Mouse (Mus musculus) limb, embryonic 15.5 days (tissue): ENCODE results near the gene Adarb1. TPM values are rescaled to one million over a fixed set of nuclear protein-coding genes. Genes with fewer than 3 reads are reported as not detected.

Experiments
- ATAC-seq: fragments of 200-750 bp; cut with Nextera tagmentation; 2 replicates; pipeline ENCODE4 v1.8.0; 2017; ENCODE audit warnings: low read depth, moderate TSS enrichment; ENCODE audit not compliant: insufficient number of reproducible peaks, low FRiP score, low TSS enrichment
- H3K27ac ChIP-seq: fragments of 300-500 bp; sonication (generic); 2 replicates; pipeline ENCODE4 v1.5.1; 2015; ENCODE audit warnings: moderate library complexity, mild to moderate bottlenecking, inconsistent platforms
- H3K27me3 ChIP-seq: fragments of 300-500 bp; sonication (generic); 2 replicates; pipeline ENCODE4 v1.6.1; 2015; ENCODE audit warnings: inconsistent platforms
- H3K36me3 ChIP-seq: fragments of 300-500 bp; sonication (generic); 2 replicates; pipeline ENCODE4 v1.6.1; 2015; ENCODE audit warnings: inconsistent platforms
- H3K4me1 ChIP-seq: fragments of 300-500 bp; sonication (generic); 2 replicates; pipeline ENCODE4 v1.6.1; 2015; ENCODE audit warnings: inconsistent platforms
- H3K4me2 ChIP-seq: fragments of 300-500 bp; sonication (generic); 2 replicates; pipeline ENCODE4 v1.6.1; 2015; ENCODE audit warnings: mild to moderate bottlenecking, inconsistent platforms
- H3K4me3 ChIP-seq: fragments of 300-500 bp; sonication (generic); 2 replicates; pipeline ENCODE4 v1.5.1; 2015; ENCODE audit warnings: mild to moderate bottlenecking, inconsistent platforms
- H3K9ac ChIP-seq: fragments of 300-500 bp; sonication (generic); 2 replicates; pipeline ENCODE4 v1.6.1; 2015; ENCODE audit warnings: inconsistent platforms
- H3K9me3 ChIP-seq: fragments of 300-500 bp; sonication (generic); 2 replicates; pipeline ENCODE4 v1.6.1; 2016; ENCODE audit warnings: inconsistent platforms
- WGBS: fragments of 180-500 bp; shearing (Covaris S2); methylation state at CpG from one replicate; pipeline ENCODE4 v1.1.7; 2015; 5-methylcytosine and 5-hydroxymethylcytosine counted together
- polyA plus RNA-seq: library from polyadenylated mRNA; unstranded; fragments of >200 nt; fragmentation: Nextera tagmentation; extraction: Ambion mirVana; gene quantifications from 2 replicates; pipeline ENCODE4 v1.2.1, GENCODE M21; 2015

Gene Adarb1
- polyA plus RNA-seq, 1 experiment from 2014 or later: 4.8 TPM

DNA sequence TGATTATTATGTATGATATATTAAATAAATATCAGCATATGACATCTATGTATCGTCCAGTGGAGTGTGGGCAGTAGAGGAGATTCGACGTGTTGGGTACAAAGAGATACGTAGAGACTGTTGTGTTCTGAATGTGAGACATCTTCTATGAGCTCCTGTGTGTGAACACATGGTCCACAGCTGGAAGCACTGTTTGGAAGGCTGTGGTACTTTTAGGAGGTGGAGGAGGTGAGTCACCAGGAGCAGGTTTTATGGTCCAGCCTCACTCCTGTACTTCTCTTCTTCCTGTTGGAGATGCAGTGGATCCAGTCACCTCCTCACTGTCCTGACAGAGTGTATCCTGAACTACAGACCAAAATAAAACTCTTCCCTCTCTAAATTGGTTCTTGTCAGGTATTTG, 38.9 kb downstream of the Adarb1 start:
- no peak overlapping the region for H3K9ac ChIP-seq
- H3K27me3 ChIP-seq: no peaks in the 10 kb centered on the region
- WGBS: 93% methylated on average over 4 of the region's 4 CpGs
- no peak overlapping the region for H3K4me3 ChIP-seq
- ATAC-seq: no peak
- H3K36me3 ChIP-seq: no peaks in the 10 kb centered on the region
- H3K4me2 ChIP-seq: no peak overlapping the region
- H3K9me3 ChIP-seq: no peaks in the 10 kb centered on the region
- H3K27ac ChIP-seq: no peak overlapping the region
- no peaks in the 10 kb centered on the region for H3K4me1 ChIP-seq

DNA sequence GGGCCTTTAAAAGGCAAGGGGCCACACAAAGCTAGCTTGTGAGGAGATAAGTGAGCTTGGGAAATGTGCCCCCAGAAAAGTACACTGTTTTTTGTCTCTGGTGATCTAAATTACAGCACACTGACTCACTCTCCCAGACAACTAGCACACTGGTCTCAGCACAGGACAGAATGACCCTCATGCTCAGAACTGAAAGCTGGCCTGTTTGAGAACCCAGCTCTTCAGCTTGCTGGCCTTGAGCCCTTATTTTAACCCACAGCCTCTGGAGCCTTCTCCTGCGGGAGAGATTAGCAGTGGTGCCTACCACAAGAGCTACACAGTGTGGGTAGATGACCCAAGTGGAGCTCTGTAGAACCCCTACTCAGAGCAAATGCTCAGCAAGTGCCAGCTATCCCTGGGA, 42.0 kb downstream of the Adarb1 start:
- no peak overlapping the region for H3K4me3 ChIP-seq
- H3K4me2 ChIP-seq: no peak overlapping the region
- no peaks in the 10 kb centered on the region for H3K36me3 ChIP-seq
- H3K9ac ChIP-seq: no peak overlapping the region
- H3K9me3 ChIP-seq: no peaks in the 10 kb centered on the region
- H3K27ac ChIP-seq: no peak overlapping the region
- H3K27me3 ChIP-seq: no peaks in the 10 kb centered on the region
- no peaks in the 10 kb centered on the region for H3K4me1 ChIP-seq
- ATAC-seq: no peak
- WGBS: 92% methylated on average over 1 of the region's 1 CpGs

DNA sequence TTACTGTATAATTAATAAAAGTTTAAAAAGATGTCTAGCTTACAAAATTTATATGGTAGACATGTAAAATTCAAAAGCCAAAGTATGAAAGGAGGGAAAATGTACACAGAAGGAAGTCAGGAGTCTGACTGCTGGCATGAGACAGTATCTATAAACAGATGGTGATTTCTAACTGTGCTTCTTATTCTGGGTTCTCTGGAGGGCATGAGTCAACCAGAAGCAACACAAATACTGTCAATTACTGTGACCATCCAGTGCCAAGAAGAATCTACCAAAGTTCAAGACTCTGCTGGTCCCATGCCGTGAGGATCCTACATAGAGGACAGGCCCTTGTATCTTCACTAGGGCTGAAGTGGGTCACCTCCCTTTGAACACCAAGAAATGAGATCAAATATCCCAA, 43.1 kb downstream of the Adarb1 start:
- no peaks in the 10 kb centered on the region for H3K36me3 ChIP-seq
- no peak for ATAC-seq
- WGBS: 92% methylated on average over 1 of the region's 1 CpGs
- no peaks in the 10 kb centered on the region for H3K27me3 ChIP-seq
- H3K4me1 ChIP-seq: no peaks in the 10 kb centered on the region
- no peaks in the 10 kb centered on the region for H3K9me3 ChIP-seq
- H3K27ac ChIP-seq: no peak overlapping the region
- no peak overlapping the region for H3K9ac ChIP-seq
- H3K4me3 ChIP-seq: no peak overlapping the region
- no peak overlapping the region for H3K4me2 ChIP-seq

DNA sequence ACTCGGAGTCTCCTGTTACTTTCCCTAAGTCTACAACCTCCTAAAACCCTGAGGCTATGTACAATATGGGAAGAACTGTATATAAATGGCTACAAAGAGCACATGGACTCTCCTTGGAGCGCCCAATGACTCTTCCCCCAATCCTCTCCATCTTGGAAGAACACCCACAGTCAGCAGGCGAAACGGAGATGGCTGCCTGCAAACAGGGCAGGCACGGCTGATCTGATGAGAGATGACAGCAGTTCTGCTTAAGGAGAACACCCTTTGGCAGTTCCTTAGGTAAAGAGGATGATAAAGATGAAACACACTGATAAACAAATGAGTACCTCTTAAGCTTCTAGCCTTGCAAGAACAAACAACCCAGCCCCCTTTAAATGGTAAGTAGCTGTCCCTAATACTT, 43.7 kb downstream of the Adarb1 start:
- ATAC-seq: no peak
- Histone ChIP-seq H3K36me3 (no peaks in the 10 kb centered on the region), H3K4me1 (peaks cover 3% of the 10 kb centered on the region; the same call in 1 of the 2 replicates), H3K27ac (no peak overlapping the region), H3K9me3 (no peaks in the 10 kb centered on the region), H3K4me2 (no peak overlapping the region), H3K9ac (no peak overlapping the region), H3K4me3 (no peak overlapping the region), H3K27me3 (no peaks in the 10 kb centered on the region)
- WGBS: 81% methylated on average over 5 of the region's 5 CpGs

DNA sequence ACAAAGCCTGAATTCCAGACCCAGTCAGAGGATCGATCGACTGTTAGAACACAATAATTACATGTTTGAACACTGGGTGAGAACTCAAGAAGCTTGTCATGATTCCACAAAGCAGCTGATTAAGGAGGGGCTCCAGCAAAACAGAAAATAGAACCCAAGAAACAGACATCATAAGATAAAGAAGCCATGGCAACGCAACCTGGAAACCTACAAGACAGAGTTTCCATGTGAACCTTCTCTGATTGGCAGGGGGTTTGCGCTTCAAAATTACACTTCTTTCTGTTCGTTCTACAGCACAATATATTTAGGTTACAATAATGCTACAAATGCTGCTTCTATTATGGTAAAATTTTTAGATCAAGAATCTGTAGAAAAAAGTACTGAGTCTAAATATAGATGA, 47.9 kb downstream of the Adarb1 start:
- no peaks in the 10 kb centered on the region for H3K36me3 ChIP-seq
- no peaks in the 10 kb centered on the region for H3K27me3 ChIP-seq
- no peak overlapping the region for H3K4me3 ChIP-seq
- 78% methylated on average over 5 of the region's 5 CpGs for WGBS
- H3K9ac ChIP-seq: no peak overlapping the region
- no peak overlapping the region for H3K4me2 ChIP-seq
- ATAC-seq: no peak
- no peak overlapping the region for H3K27ac ChIP-seq
- H3K4me1 ChIP-seq: peaks cover 20% of the 10 kb centered on the region
- no peaks in the 10 kb centered on the region for H3K9me3 ChIP-seq

DNA sequence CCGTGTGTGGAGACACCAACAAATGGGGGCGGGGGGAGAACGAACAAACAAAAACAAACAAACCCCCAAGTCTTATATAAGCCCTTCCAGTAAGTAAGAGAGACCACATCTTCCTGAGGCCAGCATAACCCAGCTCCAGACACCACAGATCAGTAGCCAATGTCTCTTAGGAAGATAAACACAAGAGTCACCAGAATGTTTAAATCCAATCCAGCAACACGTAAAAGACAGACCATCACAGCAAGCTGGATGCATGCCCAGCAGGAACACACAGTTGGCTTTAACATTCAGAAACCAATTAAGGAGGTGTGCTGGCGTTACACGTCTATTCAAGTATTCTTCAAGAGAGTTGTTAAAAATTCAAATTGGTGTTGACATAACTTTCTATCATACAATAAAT, 50.1 kb downstream of the Adarb1 start:
- H3K27ac ChIP-seq: no peak overlapping the region
- ATAC-seq: no peak
- WGBS: 51% methylated on average over 6 of the region's 6 CpGs

DNA sequence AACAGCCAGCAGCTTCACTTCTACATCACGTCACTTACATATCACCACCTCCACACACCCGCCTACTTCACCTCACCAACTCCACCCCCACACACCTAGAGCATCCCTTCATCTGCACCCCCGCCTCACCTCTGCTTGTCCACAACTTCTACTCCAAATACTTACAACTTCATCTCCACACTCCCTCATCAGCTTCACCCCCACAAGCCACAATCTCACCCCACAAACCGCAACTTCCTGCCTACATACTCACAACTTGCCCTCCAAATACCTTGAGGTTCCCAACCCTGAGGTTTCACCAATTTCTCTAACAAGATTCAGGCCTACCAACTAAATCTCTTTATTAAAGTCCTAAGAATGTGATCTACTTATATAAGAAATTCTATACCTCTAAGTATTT, 51.1 kb downstream of the Adarb1 start:
- WGBS: 86% methylated on average over 4 of the region's 4 CpGs
- no peak overlapping the region for H3K4me3 ChIP-seq
- H3K27ac ChIP-seq: no peak overlapping the region

More for the DNA sequence above, 50.1 kb downstream of the Adarb1 start:
- no peak overlapping the region for H3K4me2 ChIP-seq
- H3K9ac ChIP-seq: no peak overlapping the region
- no peaks in the 10 kb centered on the region for H3K9me3 ChIP-seq
- H3K4me3 ChIP-seq: no peak overlapping the region
- no peaks in the 10 kb centered on the region for H3K27me3 ChIP-seq
- H3K4me1 ChIP-seq: peaks cover 20% of the 10 kb centered on the region
- H3K36me3 ChIP-seq: no peaks in the 10 kb centered on the region

DNA sequence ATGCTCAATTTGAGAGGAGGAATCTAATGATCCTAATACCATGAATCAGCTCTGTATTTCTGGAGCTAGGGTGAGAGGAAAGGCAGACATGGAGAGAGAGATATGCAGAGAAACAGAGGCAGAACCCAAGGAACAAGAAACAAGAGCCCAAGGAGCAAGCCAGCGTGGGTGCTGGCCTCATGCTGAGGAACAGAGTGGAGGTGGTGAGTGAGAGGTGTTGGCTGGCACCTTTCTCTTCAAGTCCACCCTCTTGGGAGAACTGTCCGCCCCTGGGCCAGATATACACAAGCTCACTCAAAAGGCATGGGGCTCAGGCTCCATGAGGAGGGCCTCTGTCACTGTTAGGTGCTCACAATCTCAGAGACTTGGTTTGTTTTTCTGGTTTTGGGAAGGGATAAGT, 52.9 kb downstream of the Adarb1 start:
- no peaks in the 10 kb centered on the region for H3K27me3 ChIP-seq
- no peaks in the 10 kb centered on the region for H3K36me3 ChIP-seq
- H3K4me2 ChIP-seq: no peak overlapping the region
- no peak overlapping the region for H3K27ac ChIP-seq
- no peaks in the 10 kb centered on the region for H3K9me3 ChIP-seq
- peaks cover 22% of the 10 kb centered on the region for H3K4me1 ChIP-seq
- H3K4me3 ChIP-seq: no peak overlapping the region
- 84% methylated on average over 2 of the region's 2 CpGs for WGBS
- H3K9ac ChIP-seq: no peak overlapping the region
- no peak for ATAC-seq

More for the DNA sequence above, 51.1 kb downstream of the Adarb1 start:
- no peak overlapping the region for H3K9ac ChIP-seq
- ATAC-seq: no peak
- peaks cover 20% of the 10 kb centered on the region for H3K4me1 ChIP-seq
- no peak overlapping the region for H3K4me2 ChIP-seq
- H3K36me3 ChIP-seq: no peaks in the 10 kb centered on the region
- H3K9me3 ChIP-seq: no peaks in the 10 kb centered on the region
- H3K27me3 ChIP-seq: no peaks in the 10 kb centered on the region

DNA sequence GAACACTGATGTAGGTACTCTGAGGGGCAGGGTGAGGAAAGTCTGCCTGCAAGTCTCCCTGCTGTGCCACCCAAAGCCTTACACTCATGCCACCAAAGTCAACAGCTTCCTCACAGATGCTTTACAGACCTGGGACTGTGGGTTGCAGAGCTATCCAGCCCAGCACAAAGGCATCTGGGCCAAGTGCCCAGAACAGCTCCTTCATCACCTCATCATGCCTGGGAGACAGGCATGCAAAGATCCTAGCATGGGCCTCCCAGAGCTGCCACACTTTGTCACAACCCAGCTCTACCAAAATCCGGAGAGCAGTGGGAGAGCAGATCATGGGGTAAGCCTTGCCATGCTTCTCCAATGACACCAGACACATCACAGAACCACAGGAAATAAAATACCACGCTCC, 57.6 kb downstream of the Adarb1 start:
- no peak overlapping the region for H3K27ac ChIP-seq
- no peak overlapping the region for H3K4me2 ChIP-seq
- no peaks in the 10 kb centered on the region for H3K9me3 ChIP-seq
- ATAC-seq: no peak
- H3K9ac ChIP-seq: no peak overlapping the region
- H3K4me1 ChIP-seq: 0 out of 2 replicates have a peak, but pooled peaks cover 3% of the 10 kb centered on the region
- no peak overlapping the region for H3K4me3 ChIP-seq
- no peaks in the 10 kb centered on the region for H3K36me3 ChIP-seq
- WGBS: 54% methylated on average over 2 of the region's 2 CpGs
- H3K27me3 ChIP-seq: no peaks in the 10 kb centered on the region

DNA sequence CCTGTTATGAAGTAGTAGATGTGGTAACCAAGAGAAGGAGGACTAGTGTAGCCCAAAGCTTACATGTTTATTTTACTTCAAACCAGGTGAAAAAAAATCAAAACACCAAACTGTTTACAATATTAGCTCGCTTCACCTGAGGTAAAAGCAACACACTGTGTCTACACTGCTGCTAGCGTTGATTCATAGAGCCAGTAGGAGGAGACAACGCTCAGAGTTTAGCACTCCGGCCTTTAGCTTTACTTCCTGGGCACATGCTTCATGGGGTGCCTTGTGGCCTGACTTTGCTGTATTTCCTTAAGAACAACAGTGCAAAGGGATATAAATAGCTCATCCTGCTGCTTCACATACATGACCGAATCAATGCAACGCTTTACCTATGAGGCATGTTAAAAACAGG, 60.1 kb downstream of the Adarb1 start:
- H3K4me1 ChIP-seq: 0 out of 2 replicates have a peak, but pooled peaks cover 3% of the 10 kb centered on the region
- H3K9ac ChIP-seq: no peak overlapping the region
- no peaks in the 10 kb centered on the region for H3K9me3 ChIP-seq
- H3K27me3 ChIP-seq: no peaks in the 10 kb centered on the region
- no peaks in the 10 kb centered on the region for H3K36me3 ChIP-seq
- ATAC-seq: no peak
- WGBS: 80% methylated on average over 6 of the region's 6 CpGs
- no peak overlapping the region for H3K27ac ChIP-seq
- no peak overlapping the region for H3K4me2 ChIP-seq
- no peak overlapping the region for H3K4me3 ChIP-seq

DNA sequence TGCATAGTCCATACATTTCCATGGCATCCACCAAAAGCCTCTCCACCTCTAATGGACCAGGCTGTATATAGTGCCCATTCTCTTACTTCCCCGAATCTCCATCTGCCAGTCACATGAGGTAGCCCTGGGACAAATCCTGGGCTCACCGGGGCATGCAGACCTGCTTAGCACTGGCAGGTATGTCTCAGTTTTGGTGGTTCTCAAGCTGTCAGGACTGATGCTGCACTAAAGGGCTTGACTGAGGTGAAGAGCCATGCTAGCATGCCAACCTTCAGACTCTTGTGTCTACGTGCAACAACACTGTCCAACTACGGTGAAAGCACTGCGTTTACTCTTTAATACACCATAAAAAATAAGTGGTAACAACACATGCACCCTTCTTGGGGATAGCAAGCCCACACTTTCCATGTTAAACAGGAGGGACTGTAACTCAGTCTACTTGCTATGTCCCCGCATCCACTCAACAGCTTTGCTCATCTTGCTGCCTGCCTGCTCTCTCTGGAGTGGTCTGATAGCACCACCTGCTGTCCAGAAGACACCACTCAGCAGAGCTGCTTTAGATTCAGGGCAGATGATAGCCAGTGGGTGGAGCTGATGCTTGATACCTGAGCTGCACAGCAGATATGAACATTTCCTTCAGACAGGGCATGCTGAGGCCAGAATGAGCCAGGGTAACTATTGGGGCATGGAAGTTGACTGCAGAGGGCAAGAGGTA, 64.9 kb downstream of the Adarb1 start:
- H3K9ac ChIP-seq: no peak overlapping the region
- H3K27me3 ChIP-seq: no peaks in the 10 kb centered on the region
- no peak for ATAC-seq
- no peak overlapping the region for H3K4me2 ChIP-seq
- 80% methylated on average over 6 of the region's 6 CpGs for WGBS
- 0 out of 2 replicates have a peak, but pooled peaks cover 3% of the 10 kb centered on the region for H3K36me3 ChIP-seq
- H3K4me1 ChIP-seq: no peaks in the 10 kb centered on the region
- H3K9me3 ChIP-seq: no peaks in the 10 kb centered on the region
- no peak overlapping the region for H3K27ac ChIP-seq
- no peak overlapping the region for H3K4me3 ChIP-seq

DNA sequence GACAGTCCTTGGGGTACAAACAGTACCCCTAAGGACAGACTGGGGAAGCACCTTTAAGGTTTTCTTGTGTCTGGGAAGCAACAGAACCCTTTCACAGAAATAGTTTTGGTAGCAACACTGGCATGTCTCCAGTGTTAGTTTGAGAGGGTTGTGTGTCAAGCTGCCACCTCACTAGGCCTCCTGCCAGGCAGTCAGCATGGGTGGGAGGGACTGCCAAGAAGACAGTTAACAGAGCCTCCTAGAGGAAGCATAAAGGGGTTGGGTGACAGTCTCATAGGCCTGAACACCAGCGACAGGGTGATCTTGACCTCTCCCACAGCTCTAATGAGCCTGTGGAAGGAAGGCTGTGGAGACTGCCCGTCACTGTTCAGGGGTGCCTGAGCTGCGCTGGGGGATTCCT, 75.2 kb downstream of the Adarb1 start:
- Histone ChIP-seq H3K36me3 (no peaks in the 10 kb centered on the region), H3K9me3 (no peaks in the 10 kb centered on the region)
- WGBS: 80% methylated on average over 3 of the region's 3 CpGs

DNA sequence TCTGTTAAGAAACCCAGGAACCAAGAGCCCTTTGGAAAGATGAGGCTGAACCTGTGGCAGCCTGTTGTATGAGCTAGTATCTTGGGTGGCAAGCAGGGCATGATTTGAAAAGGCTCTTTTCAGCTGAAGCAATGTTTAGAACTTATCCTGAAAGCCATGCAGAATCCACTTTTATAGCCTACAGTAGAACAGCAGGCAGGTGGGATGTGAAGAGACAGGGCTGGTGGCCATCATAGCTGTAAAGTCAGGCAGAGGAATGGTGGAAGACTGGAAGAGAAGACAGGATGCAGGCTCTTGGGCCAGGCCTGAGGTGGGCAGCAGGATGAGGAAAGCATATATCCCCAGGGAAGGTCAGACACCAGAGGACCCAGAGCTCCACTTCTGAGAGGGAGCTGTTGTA, 76.4 kb downstream of the Adarb1 start:
- ATAC-seq: no peak
- no peaks in the 10 kb centered on the region for H3K36me3 ChIP-seq
- no peak overlapping the region for H3K4me2 ChIP-seq
- no peaks in the 10 kb centered on the region for H3K9me3 ChIP-seq
- H3K27ac ChIP-seq: no peak overlapping the region
- no peak overlapping the region for H3K4me3 ChIP-seq
- no peak overlapping the region for H3K9ac ChIP-seq
- H3K4me1 ChIP-seq: peaks cover 6% of the 10 kb centered on the region; the same call in 1 of the 2 replicates
- H3K27me3 ChIP-seq: 0 out of 2 replicates have a peak, but pooled peaks cover 4% of the 10 kb centered on the region

More for the DNA sequence above, 75.2 kb downstream of the Adarb1 start:
- H3K4me3 ChIP-seq: no peak overlapping the region
- no peak for ATAC-seq
- H3K27ac ChIP-seq: no peak overlapping the region
- 0 out of 2 replicates have a peak, but pooled peaks cover 4% of the 10 kb centered on the region for H3K27me3 ChIP-seq
- no peak overlapping the region for H3K9ac ChIP-seq
- no peak overlapping the region for H3K4me2 ChIP-seq
- H3K4me1 ChIP-seq: peaks cover 6% of the 10 kb centered on the region; the same call in 1 of the 2 replicates
